12 mouse cellular contexts compared by ENCODE assay signal in the genomic region with DNA sequence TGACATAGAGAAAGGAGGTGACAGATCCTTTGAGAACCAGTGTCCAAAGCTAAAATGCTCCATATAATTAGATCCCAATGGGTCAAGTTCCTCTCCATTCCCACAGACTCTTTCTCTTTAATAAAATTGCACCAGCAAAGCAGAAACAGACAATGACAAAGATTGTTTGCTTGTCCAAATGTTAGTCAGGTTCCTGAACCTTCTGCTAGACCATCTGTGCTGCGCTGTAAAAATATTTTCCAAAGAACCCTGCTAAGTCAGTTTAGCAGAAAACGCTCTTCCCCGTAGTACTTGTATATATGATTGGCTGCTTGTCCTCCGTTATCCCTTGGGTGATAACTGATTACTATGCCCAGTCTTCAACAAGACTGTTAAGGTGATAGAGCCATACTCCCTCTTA.
"Had no signal": no experiment of that assay in that cellular context is flagged by ENCODE, and none has a peak within 500 bp of the region (broad histone marks: within the 10 kb centered on the region; RNA-seq: fewer than 3 reads in every experiment).

No protein-coding gene starts in this region.

- DNase-seq: forebrain, postnatal 0 days; gastrocnemius, postnatal 14 days; gastrocnemius, postnatal 36 days; heart, adult 11 months; heart, adult 2 months; heart, postnatal 14 days; kidney, adult 11 months; kidney, adult 2 months; kidney, adult 9 months; kidney, postnatal 14 days; kidney, postnatal 4 days; left cerebral cortex, postnatal 4 days had no signal
